Comparison of ENCODE assay signal across 11 mouse cellular contexts in the genomic region with DNA sequence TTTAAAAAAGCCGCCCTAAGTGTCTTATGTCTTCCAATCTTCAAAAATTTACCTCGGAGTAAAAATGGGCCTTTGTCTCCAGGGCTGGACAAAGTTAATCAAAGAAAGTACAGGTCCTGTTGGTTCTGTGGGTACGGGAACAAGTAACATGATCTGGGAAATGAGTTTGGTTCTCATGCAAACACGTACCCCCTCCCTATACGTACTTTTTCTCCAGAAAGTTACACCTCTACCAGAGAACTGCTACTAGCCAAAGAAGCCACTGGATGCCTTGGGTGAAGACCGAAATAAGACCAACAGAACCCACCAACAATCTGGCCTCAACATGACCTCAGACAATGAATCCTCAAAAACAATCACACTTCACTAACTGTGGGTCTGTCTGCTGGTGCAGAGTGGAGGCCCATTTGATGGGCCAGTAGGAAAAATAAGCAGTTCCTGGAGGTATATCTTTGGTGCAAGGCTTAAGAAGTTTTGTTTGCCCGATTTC. TPM values are rescaled to one million over a fixed set of nuclear protein-coding genes. Genes with fewer than 3 reads are reported as not detected.
A peak's percentile ranks its signal among the peaks of the same experiment; 100 is the strongest.
DNase-seq lines count a peak whose midpoint lies in the region; ATAC-seq and TF ChIP-seq lines count a peak whose summit lies in the region.
"Had no signal": no experiment of that assay in that cellular context is flagged by ENCODE, and none has a peak within 500 bp of the region (broad histone marks: within the 10 kb centered on the region; RNA-seq: fewer than 3 reads in every experiment).

No protein-coding gene starts in this region.

- H3K27ac ChIP-seq in hindbrain, embryonic 11.5 days (ENCODE audit: low read depth, low read length), result no peak overlapping the region
- no peak overlapping the region for H3K27ac ChIP-seq in hindbrain, embryonic 16.5 days (ENCODE audit: low read depth, low read length)
- H3K27ac ChIP-seq in embryonic facial prominence, embryonic 15.5 days (replicated peaks), result peak overlapping the region; percentile 82
- H3K27ac ChIP-seq: intestine, embryonic 15.5 days; liver, embryonic 12.5 days had no signal

- H3K9me3 ChIP-seq in hindbrain, embryonic 11.5 days (ENCODE audit: control insufficient read depth, low read length), result no peaks in the 10 kb centered on the region
- peaks cover 3% of the 10 kb centered on the region; the same call in 1 of the 2 replicates for H3K9me3 ChIP-seq in hindbrain, embryonic 16.5 days (ENCODE audit: control insufficient read depth, low read length)
- H3K9me3 ChIP-seq in embryonic facial prominence, embryonic 15.5 days (replicated peaks), result no peaks in the 10 kb centered on the region
- H3K9me3 ChIP-seq: intestine, embryonic 15.5 days; liver, embryonic 12.5 days had no signal

- H3K4me3 ChIP-seq in hindbrain, embryonic 11.5 days (ENCODE audit: low read depth, low read length), result no peak overlapping the region
- no peak overlapping the region for H3K4me3 ChIP-seq in hindbrain, embryonic 16.5 days (ENCODE audit: low read length)
- peak overlapping the region; percentile 72 for H3K4me3 ChIP-seq in embryonic facial prominence, embryonic 15.5 days (replicated peaks)
- H3K4me3 ChIP-seq in myocyte, result no peak overlapping the region
- H3K4me3 ChIP-seq: erythroblast, embryonic 14.5 days had no signal

- peaks cover 79% of the 10 kb centered on the region for H3K27me3 ChIP-seq in hindbrain, embryonic 11.5 days (ENCODE audit: control insufficient read depth, insufficient read depth, low read length)
- H3K27me3 ChIP-seq in hindbrain, embryonic 16.5 days (replicated peaks; ENCODE audit: control insufficient read depth, insufficient read depth, low read length), result peaks cover 54% of the 10 kb centered on the region
- peaks cover 76% of the 10 kb centered on the region for H3K27me3 ChIP-seq in embryonic facial prominence, embryonic 15.5 days
- no peaks in the 10 kb centered on the region for H3K27me3 ChIP-seq in myocyte (ENCODE audit: control insufficient read depth, insufficient read depth, insufficient read length)

- peak; percentile 52 for DNase-seq in hindbrain, embryonic 11.5 days (ENCODE audit: low spot score)
- peak; percentile 31 for DNase-seq in embryo, embryonic 11 days
- no peak for DNase-seq in layer of hippocampus, adult 11-12 months (ENCODE audit: low spot score)
- no peak for DNase-seq in frontal cortex, adult 2 months (ENCODE audit: extremely low spot score in 1 of 2, low spot score in 1 of 2)

- WGBS in hindbrain, embryonic 11.5 days, result 4% methylated on average over 7 of the region's 7 CpGs
- 10% methylated on average over 7 of the region's 7 CpGs for whole genome bisulfite sequencing in hindbrain, embryonic 16.5 days
- WGBS in embryonic facial prominence, embryonic 15.5 days, result 17% methylated on average over 7 of the region's 7 CpGs

- H3K4me1 ChIP-seq in hindbrain, embryonic 11.5 days (replicated peaks; ENCODE audit: control insufficient read depth, insufficient read depth, low read length), result peaks cover 20% of the 10 kb centered on the region
- H3K4me1 ChIP-seq in hindbrain, embryonic 16.5 days (ENCODE audit: control insufficient read depth, insufficient read depth, low read depth, low read length), result peaks cover 22% of the 10 kb centered on the region
- H3K4me1 ChIP-seq in embryonic facial prominence, embryonic 15.5 days, result peaks cover 52% of the 10 kb centered on the region

- no peak overlapping the region for H3K4me2 ChIP-seq in hindbrain, embryonic 11.5 days (replicated peaks; ENCODE audit: low read depth, low read length)
- H3K4me2 ChIP-seq in hindbrain, embryonic 16.5 days (ENCODE audit: low read length), result no peak overlapping the region
- H3K4me2 ChIP-seq in embryonic facial prominence, embryonic 15.5 days (replicated peaks), result peak overlapping the region; percentile 80
- peak overlapping the region; percentile 87 for H3K4me2 ChIP-seq in myocyte (ENCODE audit: low read depth)

- no peak overlapping the region for H3K9ac ChIP-seq in hindbrain, embryonic 11.5 days (ENCODE audit: low read depth, low read length)
- no peak overlapping the region for H3K9ac ChIP-seq in hindbrain, embryonic 16.5 days (ENCODE audit: low read depth, low read length)
- no peak overlapping the region for H3K9ac ChIP-seq in embryonic facial prominence, embryonic 15.5 days
- H3K9ac ChIP-seq: intestine, embryonic 15.5 days; liver, embryonic 12.5 days had no signal

- H3K79me2 ChIP-seq in myocyte (ENCODE audit: control insufficient read depth, insufficient read depth), result no peaks in the 10 kb centered on the region

- TF ChIP-seq POLR2A in myocyte (IDR thresholded peaks at IDR 0.05; ENCODE audit: insufficient read length, low read depth), result no peak

- no peak for ATAC-seq in hindbrain, embryonic 11.5 days (ENCODE audit: low FRiP score)
- no peak for ATAC-seq in hindbrain, embryonic 16.5 days
- no peak for ATAC-seq in embryonic facial prominence, embryonic 15.5 days (ENCODE audit: insufficient number of reproducible peaks, low FRiP score, low TSS enrichment, low read depth)

- H3ac ChIP-seq in myocyte (ENCODE audit: control insufficient read depth, insufficient read length), result no peak overlapping the region

- H3K36me3 ChIP-seq in hindbrain, embryonic 11.5 days (ENCODE audit: control insufficient read depth, insufficient read depth, low read length), result no peaks in the 10 kb centered on the region
- H3K36me3 ChIP-seq in hindbrain, embryonic 16.5 days (ENCODE audit: control insufficient read depth, insufficient read depth, low read length), result no peaks in the 10 kb centered on the region
- no peaks in the 10 kb centered on the region for H3K36me3 ChIP-seq in embryonic facial prominence, embryonic 15.5 days
- H3K36me3 ChIP-seq in myocyte (ENCODE audit: control insufficient read depth, insufficient read depth), result no peaks in the 10 kb centered on the region
- H3K36me3 ChIP-seq: G1E; intestine, embryonic 15.5 days; liver, embryonic 12.5 days had no signal

TF ChIP-seq in myocyte, 11 proteins besides CTCF, POLR2A, EP300 and RAD21:
- no peak for TF ChIP-seq MYOG (IDR thresholded peaks at IDR 0.05; ENCODE audit: control insufficient read depth in 1 of 3, insufficient read depth in 1 of 3, insufficient read length in 2 of 3, low read depth in 2 of 3)
- no peak for TF ChIP-seq TCF3 (IDR thresholded peaks at IDR 0.05; ENCODE audit: insufficient read length, low read depth)
- TF ChIP-seq SRF (IDR thresholded peaks at IDR 0.05; ENCODE audit: control insufficient read depth, insufficient read length, low read depth), result no peak
- no peak for TF ChIP-seq E2F4 (IDR thresholded peaks at IDR 0.05; ENCODE audit: insufficient read depth)
- TF ChIP-seq POLR2AphosphoS2 (IDR thresholded peaks at IDR 0.05; ENCODE audit: insufficient read length, low read depth), result no peak
- TF ChIP-seq REST (IDR thresholded peaks at IDR 0.05; ENCODE audit: insufficient read depth, insufficient read length), result no peak
- no peak for TF ChIP-seq TCF12 (IDR thresholded peaks at IDR 0.05; ENCODE audit: insufficient read depth, poor library complexity, severe bottlenecking)
- TF ChIP-seq MYOD1 (IDR thresholded peaks at IDR 0.05; ENCODE audit: control insufficient read depth in 1 of 3, insufficient read length in 2 of 3, low read depth in 2 of 3), result no peak
- no peak for TF ChIP-seq USF1 (IDR thresholded peaks at IDR 0.05; ENCODE audit: low read depth)
- no peak for TF ChIP-seq MAX (IDR thresholded peaks at IDR 0.05; ENCODE audit: low read depth)

RNA-seq across cellular contexts. Expression of a gene that starts 0.8 kb away (rescaled TPM):
- polyA plus RNA-seq in hindbrain, embryonic 11.5 days (2014; fragmentation: Nextera tagmentation; extraction: Ambion mirVana), result 103 and 121 TPM in 2 replicates
- polyA plus RNA-seq in hindbrain, embryonic 16.5 days (2015; fragmentation: Nextera tagmentation; extraction: Ambion mirVana), result 28.9 and 30.5 TPM in 2 replicates
- 181 and 201 TPM in 2 replicates for polyA plus RNA-seq in embryonic facial prominence, embryonic 15.5 days (2015; fragmentation: Nextera tagmentation; extraction: Ambion mirVana)
- 4.7 TPM for polyA plus RNA-seq in myocyte (2012; fragmentation: generic; extraction: Trizol)
- polyA plus RNA-seq in frontal cortex, adult 2 months (2012; rRNA removed), result 2.7 and 3.9 TPM in 2 replicates
- polyA plus RNA-seq: erythroblast, embryonic 14.5 days; G1E had no signal

Comparison
In these comparisons a context has a peak if more than half of its experiments do, and no peak if none do; other contexts are left out.
1. DNase-seq: peak in hindbrain, embryonic 11.5 days (single experiment) and embryo, embryonic 11 days (single experiment); none in layer of hippocampus, adult 11-12 months (single experiment) and frontal cortex, adult 2 months (0 of 2).
2. H3K4me2 ChIP-seq: peak in embryonic facial prominence, embryonic 15.5 days (single experiment) and myocyte (single experiment); none in hindbrain, embryonic 11.5 days (single experiment) and hindbrain, embryonic 16.5 days (single experiment).